Mouse (Mus musculus) brain, embryonic 14.5 days (tissue): Measurements from ENCODE around the gene Rimklb. TPM values are rescaled to one million over a fixed set of nuclear protein-coding genes. Genes with fewer than 3 reads are reported as not detected.
"Not testable (repeated sequence)": the region's sequence is repeated elsewhere in the genome, so short reads cannot be mapped to it uniquely, and the experiment has no call there.

ENCODE experiments used
- DNase-seq: peaks from one replicate; pipeline ENCODE4 v3.0.0-alpha.2; 2011; ENCODE audit warnings: low read depth
- CTCF ChIP-seq: fragments of 200-500 bp; IDR thresholded peaks from 2 replicates; pipeline ENCODE4 v1.5.1; 2012; ENCODE audit warnings: inconsistent platforms, mild to moderate bottlenecking, moderate library complexity, borderline replicate concordance; ENCODE audit not compliant: insufficient read depth, insufficient read length; ENCODE audit errors: extremely low read depth
- POLR2A ChIP-seq: fragments of 200-500 bp; IDR thresholded peaks from 2 replicates; pipeline ENCODE4 v1.6.1; 2012; ENCODE audit warnings: mild to moderate bottlenecking, inconsistent platforms, borderline replicate concordance; ENCODE audit not compliant: poor library complexity, insufficient read depth, insufficient read length, severe bottlenecking; ENCODE audit errors: extremely low read depth
- polyA plus RNA-seq: library from polyadenylated mRNA; depleted of rRNA; stranded (reverse); fragments of >200 nt; gene quantifications from 2 replicates; pipeline ENCODE4 v1.2.3, GENCODE M21; 2012

Gene Rimklb
- polyA plus RNA-seq, 1 experiment, result 127 TPM

DNA sequence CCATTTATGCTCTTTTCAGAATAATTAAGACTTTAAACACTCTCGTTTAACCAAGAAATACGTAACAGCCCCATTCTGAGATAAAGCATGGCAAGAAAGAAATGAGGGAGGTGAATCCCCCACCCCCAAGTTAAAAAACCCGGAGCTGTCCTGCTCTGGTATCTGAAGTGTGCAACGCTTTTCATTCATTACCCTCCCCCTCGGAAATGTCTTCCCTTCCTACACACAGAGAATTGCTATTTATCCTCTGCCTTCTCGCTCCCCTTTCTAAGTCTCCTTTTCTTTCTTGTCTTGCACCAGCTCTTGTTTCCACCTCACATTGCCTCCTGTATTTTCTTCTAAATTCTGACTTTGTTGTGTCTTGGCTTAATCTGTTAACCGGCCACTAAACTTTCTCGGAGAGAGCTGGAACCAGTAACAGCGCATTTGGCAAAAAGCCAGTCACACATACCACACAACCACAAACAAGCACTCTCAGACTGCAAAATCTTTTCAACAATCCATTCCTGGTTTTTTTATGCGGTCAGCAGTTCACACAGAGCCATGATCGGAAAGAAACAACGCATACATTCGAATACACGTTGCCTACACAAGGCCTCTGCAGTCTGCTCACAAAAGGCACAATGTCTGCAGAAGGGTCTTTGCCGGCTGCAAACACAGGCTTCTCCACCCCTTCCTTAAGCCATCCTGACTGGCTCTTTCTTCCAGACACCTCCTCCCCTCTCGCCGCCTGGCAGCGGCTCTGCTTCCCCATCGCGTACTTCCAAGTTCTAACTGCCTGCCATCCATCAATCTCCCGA is 3.3 kb downstream of the Rimklb start:
- TF ChIP-seq POLR2A (no peak), CTCF (no peak)
- DNase-seq, result peak; percentile 94

DNA sequence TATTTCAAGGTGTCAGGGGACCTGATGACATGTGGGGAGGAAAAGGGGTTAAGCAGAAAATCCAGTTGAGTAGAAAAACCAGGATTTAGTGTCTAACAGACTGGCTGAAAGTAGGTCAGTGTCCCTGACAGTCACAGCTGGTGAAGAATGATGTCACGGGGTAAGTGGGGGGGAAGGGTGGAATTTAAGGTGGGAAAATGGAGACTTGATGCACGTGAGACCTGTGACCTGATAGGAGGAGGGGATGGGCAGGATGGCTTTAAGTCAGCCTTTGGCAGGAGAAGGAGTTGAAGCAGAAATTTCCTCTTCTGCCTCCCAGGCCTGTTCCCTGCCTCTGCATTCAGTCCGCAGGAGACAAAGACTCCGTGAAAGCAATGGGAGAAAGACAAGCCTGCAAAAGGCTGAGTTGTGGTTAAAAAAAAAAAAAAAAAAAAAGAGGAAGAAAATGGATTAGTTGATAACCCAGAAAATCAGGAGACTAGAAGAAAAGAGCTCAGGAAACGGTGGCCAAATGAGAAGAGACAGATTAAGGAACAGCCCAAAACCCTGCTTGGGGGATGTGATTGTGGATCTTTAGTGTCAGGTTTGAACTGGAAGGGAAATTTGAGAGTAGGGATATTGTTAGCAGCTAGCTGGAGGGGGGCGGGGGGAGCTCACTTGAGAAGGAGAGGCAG is 4.6 kb downstream of the Rimklb start:
- no peak for TF ChIP-seq CTCF
- DNase-seq, result peak; percentile 54

GRCm38 (mm10) chr6:122492479-122492878 is 6.1 kb downstream of the Rimklb start:
- TF ChIP-seq POLR2A (no peak), CTCF (no peak)
- DNase-seq, result peak; percentile 14

GRCm38 (mm10) chr6:122491557-122491956 is 7.0 kb downstream of the Rimklb start:
- DNase-seq, result peak; percentile 97
- TF ChIP-seq POLR2A, result peak; percentile 10; the same call in 1 of the 2 replicates
- TF ChIP-seq CTCF, result no peak

- DNase-seq, result peak; percentile 55
These were observed 7.5 kb downstream of the Rimklb start for GRCm38 (mm10) chr6:122490929-122491512.

GRCm38 (mm10) chr6:122486297-122487117 is 12.1 kb downstream of the Rimklb start:
- peak; percentile 97 for DNase-seq
- TF ChIP-seq POLR2A, result peak; percentile 85
- TF ChIP-seq CTCF, result no peak

More at GRCm38 (mm10) chr6:122490929-122491512, 7.5 kb downstream of the Rimklb start:
- TF ChIP-seq POLR2A, result no peak
- TF ChIP-seq CTCF, result no peak

DNA sequence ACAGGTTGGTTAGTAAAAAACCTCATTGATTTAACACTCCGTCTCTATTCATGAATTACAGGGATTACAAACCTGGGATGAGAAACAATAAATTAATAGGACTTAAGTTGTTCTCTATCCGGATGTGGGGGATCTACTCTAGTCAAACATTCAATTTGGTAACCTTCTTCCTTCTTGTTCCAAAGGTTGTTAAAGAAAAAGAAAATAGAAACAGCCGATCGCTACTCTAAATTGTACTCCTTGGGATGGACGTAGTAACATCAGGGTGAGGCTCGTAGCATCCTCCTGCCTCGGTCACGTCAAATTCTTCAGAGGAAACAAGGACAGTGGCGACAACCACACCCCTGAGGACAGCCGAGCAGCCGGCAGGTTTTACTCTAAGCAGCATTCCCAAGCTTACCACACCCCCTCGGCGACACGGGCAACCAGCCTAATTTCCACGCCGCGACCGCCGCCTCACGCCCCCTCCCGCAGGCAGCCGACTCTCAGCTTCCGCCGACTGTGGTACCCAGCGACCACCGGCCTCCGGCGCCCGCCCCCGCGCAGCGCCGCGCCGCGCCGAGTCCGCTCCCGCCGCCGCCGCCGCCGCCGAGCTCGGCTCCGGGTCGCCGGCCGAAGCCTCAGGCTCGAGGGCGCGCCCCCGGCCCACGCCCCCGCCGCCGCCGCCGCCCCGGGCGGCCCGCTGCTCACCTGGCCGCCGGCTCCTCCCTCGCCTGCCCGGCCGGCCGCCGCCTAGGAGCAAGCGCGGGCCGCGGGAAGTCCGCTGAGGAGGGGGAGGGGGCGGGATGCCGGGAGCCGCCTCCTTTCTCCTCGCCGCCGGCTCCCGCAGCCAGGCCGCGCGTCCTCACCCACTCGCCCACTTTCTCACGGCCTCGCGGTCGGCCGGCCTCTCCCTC is 12.9 kb downstream of the Rimklb start:
- TF ChIP-seq POLR2A (no peak), CTCF (no peak)
- DNase-seq, result peak; percentile 73

DNA sequence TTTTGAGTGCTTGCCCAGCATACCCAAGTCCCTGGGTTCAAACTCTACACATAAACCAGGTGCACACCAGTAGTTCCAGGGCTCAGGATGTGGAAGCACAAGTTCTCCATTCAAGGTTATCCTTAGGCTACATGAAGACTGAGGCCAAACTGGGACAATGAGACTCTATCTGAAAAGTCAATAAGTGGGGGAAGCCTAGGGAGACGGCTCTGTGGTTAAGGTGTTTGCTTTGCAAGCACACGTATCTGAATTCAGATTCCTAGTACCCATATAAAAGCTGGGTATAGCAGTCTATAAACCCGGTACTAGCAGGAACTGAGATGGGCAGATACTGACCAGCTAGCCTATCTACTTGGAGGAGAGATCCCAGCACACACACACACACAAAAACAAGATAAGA is 20.5 kb downstream of the Rimklb start:
- no peak for DNase-seq
- TF ChIP-seq POLR2A, result no peak
- no peak for TF ChIP-seq CTCF

- not testable (repeated sequence) for DNase-seq
These were observed 27.1 kb downstream of the Rimklb start for GRCm38 (mm10) chr6:122471461-122471860.

- DNase-seq, result no peak
- TF ChIP-seq POLR2A, result no peak
- no peak for TF ChIP-seq CTCF
These were observed 28.3 kb downstream of the Rimklb start for GRCm38 (mm10) chr6:122470240-122470639.

DNA sequence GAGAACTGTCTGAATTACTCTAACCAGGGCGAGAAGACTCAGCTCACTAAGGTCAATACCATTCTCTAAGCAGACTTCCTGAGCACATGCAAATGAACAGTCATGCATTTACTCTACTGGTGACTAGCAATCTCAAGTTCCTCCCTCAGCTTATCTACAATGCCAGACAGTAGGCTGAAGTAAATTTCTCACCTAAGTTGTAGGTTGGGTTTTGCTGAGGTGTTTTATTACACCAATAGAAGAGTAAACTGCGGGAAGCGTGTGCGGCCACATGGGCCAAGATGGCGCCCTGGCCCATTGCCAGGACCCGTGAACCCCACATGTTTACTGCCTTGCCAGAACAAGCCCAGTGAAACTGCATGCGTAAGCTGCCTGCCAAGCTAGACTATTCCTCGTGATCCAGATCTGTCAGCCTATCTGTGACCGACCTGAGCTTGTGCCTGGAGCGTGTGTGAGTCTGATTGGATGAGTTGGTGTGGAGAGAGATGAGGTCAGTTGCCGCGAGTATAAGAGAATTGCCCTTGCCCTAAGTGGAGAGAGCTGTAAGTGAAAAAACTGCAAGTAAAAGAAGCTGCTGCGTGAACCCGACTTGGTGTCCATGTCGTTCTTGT is 29.4 kb downstream of the Rimklb start:
- TF ChIP-seq CTCF (no peak), POLR2A (no peak)
- DNase-seq, result peak; percentile 17
